Mouse (Mus musculus) stomach, embryonic 14.5 days (tissue): ENCODE measurements around the gene Slc7a10. TPM values are rescaled to one million over a fixed set of nuclear protein-coding genes. Genes with fewer than 3 reads are reported as not detected.

Source experiments
- ATAC-seq: fragments of 200-750 bp; cut with Nextera tagmentation; 2 replicates; pipeline ENCODE4 v1.8.0; 2017; ENCODE audit warnings: low read depth, moderate TSS enrichment; ENCODE audit not compliant: insufficient number of reproducible peaks, insufficient read depth, low FRiP score
- H3K27ac ChIP-seq: fragments of 300-500 bp; sonication (generic); 2 replicates; pipeline ENCODE4 v1.5.1; 2014; ENCODE audit warnings: mild to moderate bottlenecking, low read length, moderate library complexity, mixed read lengths
- H3K27me3 ChIP-seq: fragments of 300-500 bp; sonication (generic); 2 replicates; pipeline ENCODE4 v1.6.1; 2014; ENCODE audit warnings: low read length, control low read depth, mixed read lengths; ENCODE audit not compliant: control insufficient read depth, insufficient read depth
- H3K36me3 ChIP-seq: fragments of 300-500 bp; sonication (generic); 2 replicates; pipeline ENCODE4 v1.6.1; 2014; ENCODE audit warnings: mild to moderate bottlenecking, control low read depth, low read length, moderate library complexity, mixed read lengths; ENCODE audit not compliant: control insufficient read depth, insufficient read depth
- H3K4me1 ChIP-seq: fragments of 300-500 bp; sonication (generic); 2 replicates; pipeline ENCODE4 v1.6.1; 2014; ENCODE audit warnings: low read length, control low read depth, mixed read lengths; ENCODE audit not compliant: control insufficient read depth, insufficient read depth
- H3K4me2 ChIP-seq: fragments of 300-500 bp; sonication (generic); replicated peaks from 2 replicates; pipeline ENCODE4 v1.6.1; 2014; ENCODE audit warnings: low read depth, low read length, control low read depth
- H3K4me3 ChIP-seq: fragments of 300-500 bp; sonication (generic); 2 replicates; pipeline ENCODE4 v1.5.1; 2014; ENCODE audit warnings: low read depth, low read length, control low read depth
- H3K9ac ChIP-seq: fragments of 300-500 bp; sonication (generic); replicated peaks from 2 replicates; pipeline ENCODE4 v1.6.1; 2014; ENCODE audit warnings: low read depth, mild to moderate bottlenecking, control low read depth, low read length, moderate library complexity, mixed read lengths
- H3K9me3 ChIP-seq: fragments of 300-500 bp; sonication (generic); 2 replicates; pipeline ENCODE4 v1.6.1; 2016; ENCODE audit warnings: low read depth, low read length, control low read depth; ENCODE audit not compliant: control insufficient read depth
- WGBS: fragments of 180-500 bp; shearing (Covaris S2); extraction: QIAGEN DNeasy Blood & Tissue Kit; methylation state at CpG from one replicate; pipeline ENCODE4 v1.1.7; 2014; 5-methylcytosine and 5-hydroxymethylcytosine counted together
- polyA plus RNA-seq: library from polyadenylated mRNA; unstranded; fragments of >200 nt; fragmentation: Nextera tagmentation; extraction: Ambion mirVana; gene quantifications from 2 replicates; pipeline ENCODE4 v1.2.1, GENCODE M21; 2014

Gene Slc7a10
- polyA plus RNA-seq, 1 experiment from 2014 or later: 5.0 TPM

GRCm38 (mm10) chr7:35164131-35164530 is 22.1 kb upstream of the Slc7a10 start:
- no peak for ATAC-seq

GRCm38 (mm10) chr7:35166988-35167387 is 19.2 kb upstream of the Slc7a10 start:
- no peaks in the 10 kb centered on the region for H3K4me1 ChIP-seq
- 74% methylated on average over 5 of the region's 5 CpGs for WGBS
- no peak for ATAC-seq
- H3K4me2 ChIP-seq: no peak overlapping the region
- H3K9ac ChIP-seq: no peak overlapping the region
- no peaks in the 10 kb centered on the region for H3K36me3 ChIP-seq
- no peak overlapping the region for H3K27ac ChIP-seq
- no peaks in the 10 kb centered on the region for H3K9me3 ChIP-seq
- no peaks in the 10 kb centered on the region for H3K27me3 ChIP-seq
- H3K4me3 ChIP-seq: no peak overlapping the region

More at GRCm38 (mm10) chr7:35164131-35164530, 22.1 kb upstream of the Slc7a10 start:
- no peak overlapping the region for H3K9ac ChIP-seq
- no peak overlapping the region for H3K4me2 ChIP-seq
- H3K4me1 ChIP-seq: no peaks in the 10 kb centered on the region
- H3K36me3 ChIP-seq: no peaks in the 10 kb centered on the region
- 79% methylated on average over 6 of the region's 6 CpGs for WGBS
- H3K4me3 ChIP-seq: no peak overlapping the region
- H3K27me3 ChIP-seq: no peaks in the 10 kb centered on the region
- no peaks in the 10 kb centered on the region for H3K9me3 ChIP-seq
- H3K27ac ChIP-seq: no peak overlapping the region

- no peak for ATAC-seq
- H3K27ac ChIP-seq: no peak overlapping the region
Observed at GRCm38 (mm10) chr7:35167925-35168324, 18.3 kb upstream of the Slc7a10 start.

GRCm38 (mm10) chr7:35169341-35169740 is 16.8 kb upstream of the Slc7a10 start:
- Histone ChIP-seq H3K4me1 (no peaks in the 10 kb centered on the region), H3K27ac (no peak overlapping the region), H3K27me3 (no peaks in the 10 kb centered on the region), H3K4me3 (no peak overlapping the region), H3K36me3 (no peaks in the 10 kb centered on the region), H3K9ac (no peak overlapping the region), H3K9me3 (no peaks in the 10 kb centered on the region), H3K4me2 (no peak overlapping the region)
- WGBS: 10% methylated on average over 6 of the region's 6 CpGs
- 0 out of 2 replicates have a peak, but pooled peaks have one; percentile 10 for ATAC-seq

More at GRCm38 (mm10) chr7:35167925-35168324, 18.3 kb upstream of the Slc7a10 start:
- Histone ChIP-seq H3K36me3 (no peaks in the 10 kb centered on the region), H3K27me3 (no peaks in the 10 kb centered on the region), H3K4me1 (no peaks in the 10 kb centered on the region), H3K4me3 (no peak overlapping the region), H3K9ac (no peak overlapping the region), H3K9me3 (no peaks in the 10 kb centered on the region), H3K4me2 (no peak overlapping the region)
- 65% methylated on average over 2 of the region's 2 CpGs for WGBS

- WGBS: 2% methylated on average over 15 of the region's 16 CpGs
- H3K4me3 ChIP-seq: no peak overlapping the region
- H3K9ac ChIP-seq: no peak overlapping the region
- H3K4me2 ChIP-seq: no peak overlapping the region; the same call in 1 of the 2 replicates
- no peaks in the 10 kb centered on the region for H3K4me1 ChIP-seq
- peak; percentile 59; the same call in 1 of the 2 replicates for ATAC-seq
- H3K9me3 ChIP-seq: no peaks in the 10 kb centered on the region
- no peak overlapping the region for H3K27ac ChIP-seq
- no peaks in the 10 kb centered on the region for H3K27me3 ChIP-seq
- H3K36me3 ChIP-seq: no peaks in the 10 kb centered on the region
Observed at GRCm38 (mm10) chr7:35171867-35172382, 14.3 kb upstream of the Slc7a10 start.

GRCm38 (mm10) chr7:35172519-35172918 is 13.7 kb upstream of the Slc7a10 start:
- ATAC-seq: no peak
- H3K4me2 ChIP-seq: no peak overlapping the region
- WGBS: 66% methylated on average over 4 of the region's 4 CpGs
- H3K27me3 ChIP-seq: no peaks in the 10 kb centered on the region
- no peak overlapping the region for H3K27ac ChIP-seq
- no peaks in the 10 kb centered on the region for H3K9me3 ChIP-seq
- H3K9ac ChIP-seq: no peak overlapping the region
- no peak overlapping the region for H3K4me3 ChIP-seq
- H3K4me1 ChIP-seq: no peaks in the 10 kb centered on the region
- H3K36me3 ChIP-seq: no peaks in the 10 kb centered on the region

GRCm38 (mm10) chr7:35175533-35175932 is 10.7 kb upstream of the Slc7a10 start:
- 78% methylated on average over 4 of the region's 4 CpGs for WGBS
- no peak for ATAC-seq
- no peaks in the 10 kb centered on the region for H3K9me3 ChIP-seq
- H3K4me2 ChIP-seq: no peak overlapping the region
- no peak overlapping the region for H3K9ac ChIP-seq
- no peak overlapping the region for H3K27ac ChIP-seq
- H3K27me3 ChIP-seq: no peaks in the 10 kb centered on the region
- H3K4me3 ChIP-seq: no peak overlapping the region
- H3K36me3 ChIP-seq: no peaks in the 10 kb centered on the region
- no peaks in the 10 kb centered on the region for H3K4me1 ChIP-seq

- WGBS: 52% methylated on average over 18 of the region's 18 CpGs
Observed at GRCm38 (mm10) chr7:35176412-35177381, 9.5 kb upstream of the Slc7a10 start.

More at GRCm38 (mm10) chr7:35176412-35177381, 9.5 kb upstream of the Slc7a10 start:
- Histone ChIP-seq H3K27me3 (no peaks in the 10 kb centered on the region), H3K4me3 (no peak overlapping the region), H3K9me3 (no peaks in the 10 kb centered on the region), H3K27ac (no peak overlapping the region), H3K9ac (no peak overlapping the region), H3K36me3 (no peaks in the 10 kb centered on the region), H3K4me1 (no peaks in the 10 kb centered on the region), H3K4me2 (no peak overlapping the region)
- no peak for ATAC-seq
